Mouse (Mus musculus) small intestine, adult 2 months (tissue): ENCODE results near the gene Pus10. TPM values are rescaled to one million over a fixed set of nuclear protein-coding genes. Genes with fewer than 3 reads are reported as not detected.
A peak's percentile ranks its signal among the peaks of the same experiment; 100 is the strongest.

Experiments
- H3K27ac ChIP-seq: fragments of 200-500 bp; 2 replicates; pipeline ENCODE4 v1.5.1; 2012; ENCODE audit warnings: low read depth, low read length, control low read depth, inconsistent platforms; ENCODE audit not compliant: insufficient read depth
- H3K27me3 ChIP-seq: fragments of 200-500 bp; 2 replicates; pipeline ENCODE4 v1.6.1; 2012; ENCODE audit warnings: mild to moderate bottlenecking, moderate library complexity, low read length, inconsistent platforms; ENCODE audit not compliant: control insufficient read depth, insufficient read depth
- H3K36me3 ChIP-seq: fragments of 200-500 bp; 2 replicates; pipeline ENCODE4 v1.6.1; 2012; ENCODE audit warnings: mild to moderate bottlenecking, low read length, control low read depth, inconsistent platforms; ENCODE audit not compliant: control insufficient read depth, insufficient read depth
- H3K4me1 ChIP-seq: fragments of 200-500 bp; 2 replicates; pipeline ENCODE4 v1.6.1; 2012; ENCODE audit warnings: low read length, inconsistent platforms, mixed read lengths; ENCODE audit not compliant: control insufficient read depth, insufficient read depth, insufficient read length
- H3K4me3 ChIP-seq: fragments of 200-500 bp; 2 replicates; pipeline ENCODE4 v1.5.1; 2012; ENCODE audit warnings: low read depth, mild to moderate bottlenecking, control low read depth, inconsistent platforms, low read length, moderate library complexity
- CTCF ChIP-seq: fragments of 200-500 bp; IDR thresholded peaks from 2 replicates; pipeline ENCODE4 v1.5.1; 2012; ENCODE audit warnings: low read depth, mild to moderate bottlenecking, control low read depth, inconsistent platforms, low read length, moderate library complexity, mixed read lengths; ENCODE audit not compliant: insufficient replicate concordance, insufficient read length; ENCODE audit errors: extremely low read depth
- POLR2A ChIP-seq: fragments of 200-500 bp; IDR thresholded peaks from 2 replicates; pipeline ENCODE4 v1.6.1; 2012; ENCODE audit warnings: low read depth, mild to moderate bottlenecking, control low read depth, inconsistent platforms, low read length, moderate library complexity
- WGBS: fragments of 180-500 bp; shearing (Covaris S2); methylation state at CpG from one replicate; pipeline ENCODE4 v1.1.7; 2018; 5-methylcytosine and 5-hydroxymethylcytosine counted together
- polyA plus RNA-seq: library from polyadenylated mRNA; depleted of rRNA; stranded (reverse); fragments of >200 nt; gene quantifications from 2 replicates; pipeline ENCODE4 v1.2.3, GENCODE M21; 2012

Pus10 gene
- polyA plus RNA-seq, 1 experiment = 0.51 TPM

- Histone ChIP-seq H3K4me3 (no peak overlapping the region), H3K4me1 (no peaks in the 10 kb centered on the region), H3K27me3 (no peaks in the 10 kb centered on the region), H3K36me3 (peaks cover 35% of the 10 kb centered on the region), H3K27ac (no peak overlapping the region)
- TF ChIP-seq CTCF (no peak), POLR2A (no peak)
- WGBS = 65% methylated on average over 4 of the region's 4 CpGs
Observed at GRCm38 (mm10) chr11:23672256-23672749, 6.8 kb downstream of the Pus10 start.

DNA sequence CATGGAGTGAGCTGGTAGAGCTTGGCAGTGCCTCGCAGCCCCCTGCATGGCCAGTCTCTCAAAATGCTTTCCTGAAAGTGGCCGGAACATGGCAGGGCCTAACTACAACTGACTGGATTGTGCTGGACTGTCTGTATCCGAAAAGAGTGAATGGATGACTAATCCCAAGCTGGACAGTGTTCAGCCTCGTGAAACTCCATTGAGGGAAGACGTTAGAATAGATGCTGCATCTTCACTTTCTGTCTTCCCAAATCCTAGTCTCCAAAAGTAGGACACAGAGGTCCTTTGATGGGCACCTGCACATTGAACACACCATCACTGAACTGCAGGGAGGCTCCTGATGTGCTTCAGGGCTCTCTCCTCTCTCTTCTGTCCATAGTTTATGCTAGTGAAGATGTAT lies 10.6 kb downstream of the Pus10 start:
- Histone ChIP-seq H3K27ac (no peak overlapping the region), H3K4me3 (no peak overlapping the region), H3K27me3 (no peaks in the 10 kb centered on the region), H3K4me1 (no peaks in the 10 kb centered on the region), H3K36me3 (peaks cover 42% of the 10 kb centered on the region)
- 84% methylated on average over 5 of the region's 5 CpGs for WGBS
- no peak for TF ChIP-seq CTCF
- TF ChIP-seq POLR2A = no peak

GRCm38 (mm10) chr11:23679044-23679642 lies 13.7 kb downstream of the Pus10 start:
- Histone ChIP-seq H3K36me3 (peaks cover 40% of the 10 kb centered on the region), H3K27ac (no peak overlapping the region), H3K27me3 (no peaks in the 10 kb centered on the region), H3K4me1 (no peaks in the 10 kb centered on the region), H3K4me3 (no peak overlapping the region)
- whole genome bisulfite sequencing = 41% methylated on average over 3 of the region's 3 CpGs
- TF ChIP-seq CTCF (peak; percentile 32; the same call in 1 of the 2 replicates), POLR2A (no peak)

DNA sequence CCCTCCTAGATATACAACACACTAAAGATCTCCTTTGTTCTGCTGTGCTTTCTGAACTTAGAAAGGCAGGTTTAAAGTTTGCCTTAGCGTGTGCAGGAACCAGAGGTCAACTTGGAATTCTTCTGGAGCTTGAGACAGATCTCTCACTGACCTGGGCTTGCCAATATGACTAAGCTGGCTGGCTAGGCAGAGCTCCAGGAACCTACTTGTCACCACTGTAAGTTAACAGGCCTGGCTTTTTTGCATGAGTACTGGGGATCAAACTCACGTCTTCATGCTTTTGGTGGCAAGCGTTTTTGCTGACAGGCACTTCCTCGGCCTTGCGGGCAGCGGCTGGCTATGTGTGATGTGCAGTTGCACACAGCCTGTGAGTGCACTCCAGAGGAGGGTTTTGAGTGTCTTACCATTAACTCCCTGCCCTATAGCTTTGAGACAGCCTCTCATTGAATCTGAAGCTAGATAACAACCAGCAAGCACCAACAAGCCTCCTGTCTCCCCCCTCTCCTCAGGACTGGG lies 15.0 kb downstream of the Pus10 start:
- Histone ChIP-seq H3K36me3 (peaks cover 35% of the 10 kb centered on the region), H3K27ac (no peak overlapping the region), H3K27me3 (no peaks in the 10 kb centered on the region), H3K4me1 (no peaks in the 10 kb centered on the region), H3K4me3 (no peak overlapping the region)
- TF ChIP-seq POLR2A = no peak
- no peak for TF ChIP-seq CTCF
- WGBS = 97% methylated on average over 6 of the region's 6 CpGs

GRCm38 (mm10) chr11:23682561-23682960 lies 17.1 kb downstream of the Pus10 start:
- Histone ChIP-seq H3K4me1 (no peaks in the 10 kb centered on the region), H3K4me3 (no peak overlapping the region), H3K27me3 (no peaks in the 10 kb centered on the region), H3K36me3 (peaks cover 28% of the 10 kb centered on the region), H3K27ac (no peak overlapping the region)
- WGBS = 88% methylated on average over 5 of the region's 5 CpGs
- TF ChIP-seq POLR2A = no peak
- TF ChIP-seq CTCF = no peak

GRCm38 (mm10) chr11:23686671-23687070 lies 21.2 kb downstream of the Pus10 start:
- Histone ChIP-seq H3K27ac (no peak overlapping the region), H3K4me1 (no peaks in the 10 kb centered on the region), H3K4me3 (no peak overlapping the region), H3K27me3 (no peaks in the 10 kb centered on the region), H3K36me3 (peaks cover 22% of the 10 kb centered on the region)
- 90% methylated on average over 5 of the region's 5 CpGs for WGBS
- TF ChIP-seq CTCF (no peak), POLR2A (no peak)

DNA sequence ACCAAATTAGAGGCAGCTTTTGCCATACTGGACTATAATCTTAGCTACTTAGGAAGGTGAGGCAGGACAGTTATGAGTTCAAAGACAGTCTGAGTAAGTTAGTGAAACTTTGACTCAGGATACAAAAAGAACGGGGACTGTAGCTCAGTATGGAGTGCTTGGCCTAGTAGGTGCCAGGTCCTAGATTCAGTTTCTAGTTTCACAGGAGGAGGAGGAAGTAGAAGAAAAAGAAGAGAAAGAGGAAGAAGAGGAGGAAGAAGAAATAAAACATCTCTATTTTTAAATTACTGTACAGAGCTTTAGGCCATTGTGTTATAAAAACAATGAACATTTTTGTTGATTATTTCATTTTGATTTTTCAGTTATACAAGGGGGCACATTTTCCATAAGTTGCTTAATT lies 22.6 kb downstream of the Pus10 start:
- Histone ChIP-seq H3K27ac (no peak overlapping the region), H3K27me3 (no peaks in the 10 kb centered on the region), H3K36me3 (peaks cover 16% of the 10 kb centered on the region), H3K4me1 (no peaks in the 10 kb centered on the region), H3K4me3 (no peak overlapping the region)
- WGBS = 82% methylated on average over 1 of the region's 1 CpGs
- TF ChIP-seq CTCF (no peak), POLR2A (no peak)
